Mouse (Mus musculus) liver, embryonic 11.5 days (tissue): ENCODE results near the gene Jade3. TPM values are rescaled to one million over a fixed set of nuclear protein-coding genes. Genes with fewer than 3 reads are reported as not detected.

Experiments
- ATAC-seq: fragments of 200-750 bp; cut with Nextera tagmentation; replicated peaks from 2 replicates; pipeline ENCODE4 v1.8.0; 2017; ENCODE audit warnings: moderate number of reproducible peaks, mild to moderate bottlenecking, moderate TSS enrichment, moderate library complexity; ENCODE audit not compliant: low FRiP score
- DNase-seq: peaks from one replicate; pipeline ENCODE4 v3.0.0-alpha.2; 2017; ENCODE audit warnings: low spot score
- H3K27ac ChIP-seq: fragments of 300-500 bp; sonication (generic); 2 replicates; pipeline ENCODE4 v1.5.1; 2014; ENCODE audit warnings: mild to moderate bottlenecking, low read depth, low read length, control low read depth
- H3K27me3 ChIP-seq: fragments of 300-500 bp; sonication (generic); replicated peaks from 2 replicates; pipeline ENCODE4 v1.6.1; 2014; ENCODE audit warnings: low read length, mixed read lengths; ENCODE audit not compliant: control insufficient read depth, insufficient read depth
- H3K36me3 ChIP-seq: fragments of 300-500 bp; sonication (generic); 2 replicates; pipeline ENCODE4 v1.6.1; 2014; ENCODE audit warnings: mild to moderate bottlenecking, low read length, moderate library complexity, mixed read lengths; ENCODE audit not compliant: control insufficient read depth, insufficient read depth
- H3K4me1 ChIP-seq: fragments of 300-500 bp; sonication (generic); replicated peaks from 2 replicates; pipeline ENCODE4 v1.6.1; 2014; ENCODE audit warnings: low read length, mixed read lengths; ENCODE audit not compliant: control insufficient read depth, insufficient read depth
- H3K4me2 ChIP-seq: fragments of 300-500 bp; sonication (generic); 2 replicates; pipeline ENCODE4 v1.6.1; 2014; ENCODE audit warnings: mild to moderate bottlenecking, control low read depth, moderate library complexity
- H3K4me3 ChIP-seq: fragments of 300-500 bp; sonication (generic); 2 replicates; pipeline ENCODE4 v1.5.1; 2014; ENCODE audit warnings: low read depth, low read length, control low read depth
- H3K9ac ChIP-seq: fragments of 300-500 bp; sonication (generic); 2 replicates; pipeline ENCODE4 v1.6.1; 2014; ENCODE audit warnings: low read depth, low read length, control low read depth
- H3K9me3 ChIP-seq: fragments of 300-500 bp; sonication (generic); 2 replicates; pipeline ENCODE4 v1.6.1; 2016; ENCODE audit warnings: low read length, inconsistent platforms, mixed read lengths; ENCODE audit not compliant: control insufficient read depth
- WGBS: fragments of 180-500 bp; shearing (Covaris S2); extraction: QIAGEN DNeasy Blood & Tissue Kit; methylation state at CpG from one replicate; pipeline ENCODE4 v1.1.7; 2014; 5-methylcytosine and 5-hydroxymethylcytosine counted together
- polyA plus RNA-seq: library from polyadenylated mRNA; unstranded; fragments of >200 nt; fragmentation: Nextera tagmentation; extraction: Ambion mirVana; gene quantifications from 2 replicates; pipeline ENCODE4 v1.2.1, GENCODE M21; 2014

Jade3 gene
- polyA plus RNA-seq, 1 experiment from 2014 or later: 17.0 TPM

GRCm38 (mm10) chrX:20520290-20520939, 94.9 kb downstream of the Jade3 start:
- Histone ChIP-seq H3K36me3 (0 out of 2 replicates have a peak, but pooled peaks cover 3% of the 10 kb centered on the region), H3K4me2 (no peak overlapping the region), H3K27ac (no peak overlapping the region; the same call in 1 of the 2 replicates), H3K9me3 (no peaks in the 10 kb centered on the region), H3K4me1 (no peaks in the 10 kb centered on the region), H3K9ac (no peak overlapping the region), H3K4me3 (no peak overlapping the region), H3K27me3 (no peaks in the 10 kb centered on the region)
- WGBS: 69% methylated on average over 7 of the region's 7 CpGs
- DNase-seq (no peak), ATAC-seq (no peak)

- Histone ChIP-seq H3K36me3 (0 out of 2 replicates have a peak, but pooled peaks cover 3% of the 10 kb centered on the region), H3K27ac (no peak overlapping the region), H3K27me3 (no peaks in the 10 kb centered on the region), H3K4me1 (no peaks in the 10 kb centered on the region), H3K4me3 (no peak overlapping the region), H3K9ac (no peak overlapping the region), H3K4me2 (no peak overlapping the region), H3K9me3 (no peaks in the 10 kb centered on the region)
- DNase-seq: no peak
- ATAC-seq: no peak
Observed at GRCm38 (mm10) chrX:20521578-20521977, 96.1 kb downstream of the Jade3 start.

- ATAC-seq (no peak), DNase-seq (no peak)
- WGBS: 33% methylated on average over 1 of the region's 1 CpGs
- Histone ChIP-seq H3K27ac (no peak overlapping the region), H3K4me3 (no peak overlapping the region), H3K4me2 (no peak overlapping the region), H3K9me3 (no peaks in the 10 kb centered on the region), H3K4me1 (no peaks in the 10 kb centered on the region), H3K36me3 (no peaks in the 10 kb centered on the region), H3K27me3 (no peaks in the 10 kb centered on the region), H3K9ac (no peak overlapping the region)
Observed at GRCm38 (mm10) chrX:20532621-20533020, 107.1 kb downstream of the Jade3 start.

GRCm38 (mm10) chrX:20543867-20544266, 118.4 kb downstream of the Jade3 start:
- Histone ChIP-seq H3K27ac (no peak overlapping the region), H3K9me3 (no peaks in the 10 kb centered on the region), H3K9ac (no peak overlapping the region), H3K4me1 (no peaks in the 10 kb centered on the region), H3K36me3 (no peaks in the 10 kb centered on the region), H3K4me3 (no peak overlapping the region), H3K27me3 (no peaks in the 10 kb centered on the region), H3K4me2 (no peak overlapping the region)
- DNase-seq (no peak), ATAC-seq (no peak)
- WGBS: 78% methylated on average over 3 of the region's 3 CpGs

- Histone ChIP-seq H3K9ac (no peak overlapping the region), H3K27ac (0 out of 2 replicates have a peak overlapping the region, but pooled peaks have one; percentile 30), H3K4me3 (no peak overlapping the region), H3K27me3 (no peaks in the 10 kb centered on the region), H3K4me1 (no peaks in the 10 kb centered on the region), H3K36me3 (no peaks in the 10 kb centered on the region), H3K4me2 (peak overlapping the region; percentile 59; the same call in 1 of the 2 replicates), H3K9me3 (no peaks in the 10 kb centered on the region)
- DNase-seq (no peak), ATAC-seq (no peak)
- WGBS: 64% methylated on average over 5 of the region's 5 CpGs
Observed at GRCm38 (mm10) chrX:20547609-20548008, 122.1 kb downstream of the Jade3 start.

- H3K36me3 ChIP-seq: no peaks in the 10 kb centered on the region
- peak overlapping the region; percentile 59 for H3K4me2 ChIP-seq
- peak overlapping the region; percentile 16; the same call in 1 of the 2 replicates for H3K9ac ChIP-seq
- ATAC-seq: peak; percentile 53
- 17% methylated on average over 24 of the region's 24 CpGs for WGBS
- H3K27ac ChIP-seq: peak overlapping the region; percentile 30
- H3K4me3 ChIP-seq: peak overlapping the region; percentile 2; the same call in 1 of the 2 replicates
- no peaks in the 10 kb centered on the region for H3K27me3 ChIP-seq
- H3K9me3 ChIP-seq: no peaks in the 10 kb centered on the region
- peak; percentile 32 for DNase-seq
- no peaks in the 10 kb centered on the region for H3K4me1 ChIP-seq
Observed at GRCm38 (mm10) chrX:20548011-20548879, 122.8 kb downstream of the Jade3 start.

- H3K9me3 ChIP-seq: no peaks in the 10 kb centered on the region
- H3K36me3 ChIP-seq: no peaks in the 10 kb centered on the region
- ATAC-seq (no peak), DNase-seq (no peak)
- H3K27me3 ChIP-seq: no peaks in the 10 kb centered on the region
- no peak overlapping the region for H3K27ac ChIP-seq
- no peaks in the 10 kb centered on the region for H3K4me1 ChIP-seq
- no peak overlapping the region for H3K9ac ChIP-seq
- WGBS: 40% methylated on average over 1 of the region's 1 CpGs
- H3K4me3 ChIP-seq: no peak overlapping the region
- H3K4me2 ChIP-seq: peak overlapping the region; percentile 59; the same call in 1 of the 2 replicates
Observed at GRCm38 (mm10) chrX:20548880-20549440, 123.5 kb downstream of the Jade3 start.

GRCm38 (mm10) chrX:20549532-20549931, 124.0 kb downstream of the Jade3 start, which contains the start of gene Rgn:
Gene Rgn (plus strand): TSS chrX:20549787.
- H3K9me3 ChIP-seq: no peaks in the 10 kb centered on the region
- H3K9ac ChIP-seq: no peak within 1 kb of the TSS
- H3K4me1 ChIP-seq: no peaks in the 10 kb centered on the region
- no peak within 1 kb of the TSS for H3K27ac ChIP-seq
- H3K4me2 ChIP-seq: peak within 1 kb of the TSS; percentile 59
- ATAC-seq (peak; percentile 41; the same call in 1 of the 2 replicates), DNase-seq (no peak)
- no peaks in the 10 kb centered on the region for H3K36me3 ChIP-seq
- H3K4me3 ChIP-seq: peak within 1 kb of the TSS; percentile 2; the same call in 1 of the 2 replicates
- H3K27me3 ChIP-seq: no peaks in the 10 kb centered on the region
- 62% methylated on average over 3 of the region's 3 CpGs for WGBS
